Mouse (Mus musculus): ENCODE data around the gene Eif3l. TPM values are rescaled to one million over a fixed set of nuclear protein-coding genes. Genes with fewer than 3 reads are reported as not detected.

The Eif3l gene
- polyA plus RNA-seq, 1 experiment = not detected

GRCm38 (mm10) chr15:79097611-79098025 is 22.6 kb downstream of the Eif3l start:
- peak overlapping the region; percentile 40; the same call in 1 of the 2 replicates for H3K27ac ChIP-seq (ENCODE audit: insufficient read depth, low read depth, low read length)
- TF ChIP-seq CTCF (IDR thresholded peaks at IDR 0.05; ENCODE audit: insufficient read depth, low read depth, low read length) (no peak), POLR2A (IDR thresholded peaks at IDR 0.05; ENCODE audit: insufficient read depth, low read depth, low read length) (no peak)
- no peak overlapping the region for H3K4me3 ChIP-seq (ENCODE audit: insufficient read depth, low read depth, low read length)
- H3K4me1 ChIP-seq (ENCODE audit: control insufficient read depth, insufficient read depth, low read length) = peaks cover 19% of the 10 kb centered on the region
- WGBS = 13% methylated on average over 6 of the region's 6 CpGs

GRCm38 (mm10) chr15:79098220-79098619 is 23.2 kb downstream of the Eif3l start:
- WGBS = 80% methylated on average over 5 of the region's 5 CpGs
- H3K4me3 ChIP-seq (ENCODE audit: insufficient read depth, low read depth, low read length) = no peak overlapping the region
- TF ChIP-seq POLR2A (IDR thresholded peaks at IDR 0.05; ENCODE audit: insufficient read depth, low read depth, low read length) (no peak), CTCF (IDR thresholded peaks at IDR 0.05; ENCODE audit: insufficient read depth, low read depth, low read length) (no peak)

GRCm38 (mm10) chr15:79098868-79099267 is 23.9 kb downstream of the Eif3l start:
- H3K27ac ChIP-seq (ENCODE audit: insufficient read depth, low read depth, low read length) = no peak overlapping the region
- peaks cover 20% of the 10 kb centered on the region for H3K4me1 ChIP-seq (ENCODE audit: control insufficient read depth, insufficient read depth, low read length)
- no peak overlapping the region for H3K4me3 ChIP-seq (ENCODE audit: insufficient read depth, low read depth, low read length)
- TF ChIP-seq POLR2A (IDR thresholded peaks at IDR 0.05; ENCODE audit: insufficient read depth, low read depth, low read length) (no peak), CTCF (IDR thresholded peaks at IDR 0.05; ENCODE audit: insufficient read depth, low read depth, low read length) (no peak)
- WGBS = 70% methylated on average over 7 of the region's 7 CpGs

More at GRCm38 (mm10) chr15:79098220-79098619, 23.2 kb downstream of the Eif3l start:
- H3K27ac ChIP-seq (ENCODE audit: insufficient read depth, low read depth, low read length) = no peak overlapping the region
- peaks cover 18% of the 10 kb centered on the region for H3K4me1 ChIP-seq (ENCODE audit: control insufficient read depth, insufficient read depth, low read length)

GRCm38 (mm10) chr15:79099456-79099855 is 24.5 kb downstream of the Eif3l start:
- no peak overlapping the region for H3K27ac ChIP-seq (ENCODE audit: insufficient read depth, low read depth, low read length)
- peaks cover 20% of the 10 kb centered on the region for H3K4me1 ChIP-seq (ENCODE audit: control insufficient read depth, insufficient read depth, low read length)
- H3K4me3 ChIP-seq (ENCODE audit: insufficient read depth, low read depth, low read length) = no peak overlapping the region
- TF ChIP-seq POLR2A (IDR thresholded peaks at IDR 0.05; ENCODE audit: insufficient read depth, low read depth, low read length) (no peak), CTCF (IDR thresholded peaks at IDR 0.05; ENCODE audit: insufficient read depth, low read depth, low read length) (no peak)
- WGBS = 81% methylated on average over 4 of the region's 4 CpGs

- TF ChIP-seq CTCF (IDR thresholded peaks at IDR 0.05; ENCODE audit: insufficient read depth, low read depth, low read length) (no peak), POLR2A (IDR thresholded peaks at IDR 0.05; ENCODE audit: insufficient read depth, low read depth, low read length) (no peak)
These were observed 25.4 kb downstream of the Eif3l start for GRCm38 (mm10) chr15:79100391-79100790.

GRCm38 (mm10) chr15:79101531-79101930 is 26.6 kb downstream of the Eif3l start:
- TF ChIP-seq CTCF (IDR thresholded peaks at IDR 0.05; ENCODE audit: insufficient read depth, low read depth, low read length) (no peak), POLR2A (IDR thresholded peaks at IDR 0.05; ENCODE audit: insufficient read depth, low read depth, low read length) (no peak)
- Histone ChIP-seq H3K4me1 (ENCODE audit: control insufficient read depth, insufficient read depth, low read length) (peaks cover 16% of the 10 kb centered on the region), H3K27ac (ENCODE audit: insufficient read depth, low read depth, low read length) (no peak overlapping the region), H3K4me3 (ENCODE audit: insufficient read depth, low read depth, low read length) (no peak overlapping the region)

More at GRCm38 (mm10) chr15:79100391-79100790, 25.4 kb downstream of the Eif3l start:
- Histone ChIP-seq H3K4me1 (ENCODE audit: control insufficient read depth, insufficient read depth, low read length) (peaks cover 18% of the 10 kb centered on the region), H3K4me3 (ENCODE audit: insufficient read depth, low read depth, low read length) (no peak overlapping the region), H3K27ac (ENCODE audit: insufficient read depth, low read depth, low read length) (no peak overlapping the region)
- 87% methylated on average over 4 of the region's 4 CpGs for WGBS

GRCm38 (mm10) chr15:79103264-79103663 is 28.3 kb downstream of the Eif3l start:
- WGBS = 60% methylated on average over 10 of the region's 10 CpGs
- Histone ChIP-seq H3K4me3 (ENCODE audit: insufficient read depth, low read depth, low read length) (no peak overlapping the region), H3K27ac (ENCODE audit: insufficient read depth, low read depth, low read length) (no peak overlapping the region), H3K4me1 (ENCODE audit: control insufficient read depth, insufficient read depth, low read length) (peaks cover 11% of the 10 kb centered on the region)
- no peak for TF ChIP-seq CTCF (IDR thresholded peaks at IDR 0.05; ENCODE audit: insufficient read depth, low read depth, low read length)

- Histone ChIP-seq H3K27ac (ENCODE audit: insufficient read depth, low read depth, low read length) (no peak overlapping the region), H3K4me1 (ENCODE audit: control insufficient read depth, insufficient read depth, low read length) (peaks cover 16% of the 10 kb centered on the region), H3K4me3 (ENCODE audit: insufficient read depth, low read depth, low read length) (no peak overlapping the region)
- 76% methylated on average over 2 of the region's 2 CpGs for WGBS
- TF ChIP-seq POLR2A (IDR thresholded peaks at IDR 0.05; ENCODE audit: insufficient read depth, low read depth, low read length) (no peak), CTCF (IDR thresholded peaks at IDR 0.05; ENCODE audit: insufficient read depth, low read depth, low read length) (no peak)
These were observed 30.8 kb downstream of the Eif3l start for GRCm38 (mm10) chr15:79105804-79106203.

- TF ChIP-seq POLR2A (IDR thresholded peaks at IDR 0.05; ENCODE audit: insufficient read depth, low read depth, low read length) (no peak), CTCF (IDR thresholded peaks at IDR 0.05; ENCODE audit: insufficient read depth, low read depth, low read length) (no peak)
- H3K27ac ChIP-seq (ENCODE audit: insufficient read depth, low read depth, low read length) = no peak overlapping the region
- 0 out of 2 replicates have a peak overlapping the region, but pooled peaks have one; percentile 80 for H3K4me3 ChIP-seq (ENCODE audit: insufficient read depth, low read depth, low read length)
- H3K4me1 ChIP-seq (ENCODE audit: control insufficient read depth, insufficient read depth, low read length) = peaks cover 22% of the 10 kb centered on the region
- WGBS = 18% methylated on average over 7 of the region's 7 CpGs
These were observed 33.0 kb downstream of the Eif3l start for GRCm38 (mm10) chr15:79107966-79108365.

Data from olfactory bulb, adult 2 months (tissue).